Mouse (Mus musculus) ES-E14 (cell line): Measurements from ENCODE around the gene Gpbp1l1. TPM values are rescaled to one million over a fixed set of nuclear protein-coding genes. Genes with fewer than 3 reads are reported as not detected.

Experiments used
- DNase-seq: peaks from one replicate; pipeline ENCODE4 v3.0.0-alpha.2; 2013; ENCODE audit warnings: low read depth, low spot score
- H3K27ac ChIP-seq: 2 replicates; pipeline ENCODE4 v1.5.1; 2012; ENCODE audit warnings: low read depth, mild to moderate bottlenecking, low read length, moderate library complexity, mixed read lengths; ENCODE audit not compliant: poor library complexity, insufficient read depth, severe bottlenecking
- H3K36me3 ChIP-seq: 2 replicates; pipeline ENCODE4 v1.6.1; 2012; ENCODE audit warnings: mild to moderate bottlenecking, low read length, moderate library complexity, mixed read lengths; ENCODE audit not compliant: control insufficient read depth, poor library complexity, insufficient read depth, severe bottlenecking
- H3K4me1 ChIP-seq, 2 experiments: fragments of 150-350 bp in 1 of 2; sonication (generic) in 1 of 2; 2 replicates each; pipeline ENCODE4 v1.6.1; 2012; ENCODE audit warnings: low read length in 2 of 2, mild to moderate bottlenecking in 1 of 2, mixed read lengths in 1 of 2; ENCODE audit not compliant: control insufficient read depth in 2 of 2, insufficient read depth in 2 of 2, poor library complexity in 1 of 2
- H3K4me3 ChIP-seq, 2 experiments: fragments of 150-350 bp in 1 of 2; sonication (generic) in 1 of 2; 2 replicates each; pipeline ENCODE4 v1.5.1; 2012; ENCODE audit warnings: low read length in 2 of 2, low read depth in 1 of 2, mild to moderate bottlenecking in 1 of 2, mixed read lengths in 1 of 2; ENCODE audit not compliant: insufficient read depth in 1 of 2, poor library complexity in 1 of 2, severe bottlenecking in 1 of 2
- H3K9ac ChIP-seq: 2 replicates; pipeline ENCODE4 v1.6.1; 2012; ENCODE audit warnings: low read depth, mild to moderate bottlenecking, low read length, mixed read lengths; ENCODE audit not compliant: poor library complexity, insufficient read depth, severe bottlenecking
- H3K9me3 ChIP-seq: fragments of 150-350 bp; sonication (generic); 2 replicates; pipeline ENCODE4 v1.6.1; 2012; ENCODE audit warnings: low read depth, mild to moderate bottlenecking, low read length; ENCODE audit not compliant: control insufficient read depth, insufficient read depth
- CHD2 ChIP-seq: IDR thresholded peaks from 2 replicates; pipeline ENCODE4 v1.6.1; 2014; ENCODE audit warnings: mild to moderate bottlenecking, low read depth, low read length, inconsistent platforms
- HCFC1 ChIP-seq: IDR thresholded peaks from 2 replicates; pipeline ENCODE4 v1.6.1; 2012; ENCODE audit warnings: low read length, inconsistent platforms, borderline replicate concordance; ENCODE audit not compliant: insufficient read depth
- MAFK ChIP-seq: IDR thresholded peaks from 2 replicates; pipeline ENCODE4 v1.6.1; 2014; ENCODE audit warnings: mild to moderate bottlenecking, low read depth, low read length, inconsistent platforms; ENCODE audit not compliant: insufficient read depth
- ZC3H11A ChIP-seq: IDR thresholded peaks from 2 replicates; pipeline ENCODE4 v1.6.1; 2012; ENCODE audit warnings: low read depth, mild to moderate bottlenecking, inconsistent platforms, low read length, borderline replicate concordance
- ZNF384 ChIP-seq: IDR thresholded peaks from 2 replicates; pipeline ENCODE4 v1.6.1; 2012; ENCODE audit warnings: low read depth, low read length, inconsistent platforms
- in situ Hi-C, 2 experiments: fragments of 600-800 bp; cut with MboI; formaldehyde crosslinking; loops; one replicate each; pipeline ENCODE4 v1.15.1; 2025; ENCODE audit warnings: low sequenced_read_pairs in 2 of 2, inconsistent platforms in 1 of 2; ENCODE audit not compliant: unreplicated experiment in 2 of 2
- total RNA-seq: library from RNA; depleted of rRNA; stranded (reverse); fragments of 300-350 nt; gene quantifications from 2 replicates; pipeline ENCODE4 v1.2.3, GENCODE M21; 2012; rRNA removed

Gene Gpbp1l1
- 65.9 and 74.3 TPM in 2 replicates for total RNA-seq

DNA sequence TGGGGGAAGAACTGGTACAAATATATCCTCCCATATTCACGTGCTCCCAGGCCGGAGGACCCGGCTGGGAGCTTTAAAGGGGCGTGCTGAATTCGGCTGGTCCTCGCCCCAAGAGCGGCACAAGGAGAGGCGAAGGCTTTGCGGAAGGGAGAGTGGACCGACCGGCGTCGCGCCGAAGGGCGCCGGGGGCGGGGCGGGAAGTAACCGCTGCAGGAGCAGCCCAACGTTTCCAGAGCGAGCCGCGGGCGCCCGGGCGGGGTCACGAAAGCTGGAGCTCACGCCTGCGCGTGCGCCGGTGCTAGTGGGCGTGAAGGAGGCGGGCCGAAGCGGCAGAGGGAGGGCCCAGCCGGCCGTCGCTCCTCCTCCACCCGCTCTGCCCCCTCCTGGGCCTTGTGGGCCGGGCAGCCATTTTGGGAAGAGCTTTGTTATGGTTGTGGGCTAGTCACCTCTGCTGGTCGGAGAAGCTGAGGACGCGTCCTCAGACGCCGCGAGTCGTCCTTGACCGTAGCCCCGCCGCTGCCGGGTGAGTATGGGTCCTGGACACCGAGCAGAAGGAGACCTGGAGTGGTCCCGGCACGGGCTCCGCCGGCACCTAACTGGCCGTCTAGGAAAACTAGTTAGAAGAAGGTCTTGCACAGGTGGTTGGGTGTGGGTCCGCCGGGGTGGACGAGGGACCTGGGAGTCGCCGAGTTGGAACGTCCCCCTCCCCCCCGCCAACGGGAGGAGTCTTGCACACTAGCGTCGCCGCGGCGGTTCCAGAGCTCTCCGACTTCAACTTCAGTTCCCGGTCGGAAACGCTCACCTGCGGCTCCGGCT, at the start of gene Gpbp1l1:
Gene Gpbp1l1 (plus strand): TSS at position 353 of the 816 bp plus-strand sequence.
- in situ Hi-C loops = no loop called here
- no peaks in the 10 kb centered on the region for H3K9me3 ChIP-seq
- H3K36me3 ChIP-seq = peaks cover 2% of the 10 kb centered on the region; the same call in 1 of the 2 replicates
- no peaks in the 10 kb centered on the region; a peak in 1 of 4 replicates for H3K4me1 ChIP-seq
- H3K27ac ChIP-seq = peak within 1 kb of the TSS; percentile 89
- peak within 1 kb of the TSS; percentile 98 for H3K9ac ChIP-seq
- no peak for TF ChIP-seq MAFK
- no peak for TF ChIP-seq ZNF384
- no peak for TF ChIP-seq ZC3H11A
- 0 out of 2 replicates have a peak, but pooled peaks have one; percentile 64 for TF ChIP-seq HCFC1
- no peak for TF ChIP-seq CHD2
- DNase-seq = peak; percentile 89
- H3K4me3 ChIP-seq = peak within 1 kb of the TSS; percentile 96 to 98

DNA sequence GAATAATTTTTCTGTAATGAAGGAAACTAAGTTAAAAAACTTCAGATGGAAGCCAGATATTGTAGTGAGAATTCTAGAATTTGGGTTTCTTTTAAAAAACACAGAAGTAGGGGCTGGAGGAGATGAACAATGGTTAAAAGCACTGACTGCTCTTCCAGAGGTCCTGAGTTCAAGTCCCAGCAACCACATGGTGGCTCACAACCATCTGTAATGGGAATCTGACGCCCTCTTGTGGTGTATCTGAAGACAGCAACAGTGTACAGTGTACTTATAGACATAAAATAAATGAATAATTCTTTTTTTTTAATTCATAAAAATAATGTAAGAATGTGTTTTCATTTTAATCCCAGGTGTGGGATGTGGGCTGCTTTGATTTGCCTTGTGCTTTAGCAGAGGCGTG, 26.3 kb upstream of the Gpbp1l1 start:
- no peak overlapping the region for H3K9ac ChIP-seq
- H3K36me3 ChIP-seq = no peaks in the 10 kb centered on the region
- H3K4me3 ChIP-seq = no peak overlapping the region
- TF ChIP-seq CHD2 = no peak
- no peak for TF ChIP-seq ZNF384
- no peak for TF ChIP-seq MAFK
- no peak for TF ChIP-seq HCFC1
- no peak for TF ChIP-seq ZC3H11A
- DNase-seq = no peak
- no peaks in the 10 kb centered on the region for H3K9me3 ChIP-seq
- in situ Hi-C loops = no loop called here
- H3K4me1 ChIP-seq = no peaks in the 10 kb centered on the region
- H3K27ac ChIP-seq = no peak overlapping the region

DNA sequence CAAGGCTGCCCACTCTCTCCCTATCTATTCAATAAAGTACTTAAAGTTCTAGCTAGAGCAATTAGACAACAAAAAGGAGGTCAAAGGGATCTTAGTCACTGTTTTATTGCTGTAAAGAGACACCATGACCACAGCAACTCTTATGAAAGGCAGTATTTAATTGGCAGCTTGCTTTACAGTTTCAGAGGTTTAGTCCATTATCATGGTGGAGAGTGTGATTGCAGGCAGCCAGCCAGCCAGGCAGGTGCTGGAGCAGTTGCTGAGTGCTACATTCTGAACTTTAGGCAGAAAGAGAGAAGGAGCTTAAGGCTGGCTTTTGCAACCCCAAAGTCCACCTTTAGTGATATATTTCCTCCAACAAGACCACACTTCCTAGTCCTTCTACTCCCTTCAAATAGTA, 21.1 kb upstream of the Gpbp1l1 start:
- in situ Hi-C loops = no loop called here
- H3K4me3 ChIP-seq = no peak overlapping the region
- DNase-seq = no peak
- H3K36me3 ChIP-seq = no peaks in the 10 kb centered on the region
- no peak overlapping the region for H3K9ac ChIP-seq
- no peak overlapping the region for H3K27ac ChIP-seq
- TF ChIP-seq HCFC1 = no peak
- TF ChIP-seq ZC3H11A = no peak
- TF ChIP-seq ZNF384 = no peak
- TF ChIP-seq MAFK = no peak
- TF ChIP-seq CHD2 = no peak
- H3K4me1 ChIP-seq = no peaks in the 10 kb centered on the region
- H3K9me3 ChIP-seq = no peaks in the 10 kb centered on the region

DNA sequence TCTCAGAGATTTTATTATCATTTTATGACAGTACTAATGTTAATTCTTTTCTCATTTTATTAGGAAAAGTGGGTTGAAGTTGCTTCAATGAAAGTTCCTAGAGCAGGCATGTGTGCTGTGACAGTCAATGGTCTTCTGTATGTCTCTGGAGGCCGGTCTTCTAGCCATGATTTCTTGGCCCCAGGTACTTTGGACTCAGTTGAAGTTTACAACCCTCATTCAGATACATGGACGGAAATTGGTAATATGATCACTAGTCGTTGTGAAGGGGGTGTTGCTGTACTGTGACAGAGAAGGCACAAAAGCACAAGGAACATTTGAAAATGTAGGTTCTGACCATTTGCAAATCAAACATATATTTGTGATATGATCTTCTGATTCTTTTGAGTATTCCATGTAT, 19.7 kb upstream of the Gpbp1l1 start:
- no peak overlapping the region for H3K27ac ChIP-seq
- H3K4me3 ChIP-seq = no peak overlapping the region
- H3K4me1 ChIP-seq = no peaks in the 10 kb centered on the region
- no peak for TF ChIP-seq ZC3H11A
- no peak for TF ChIP-seq HCFC1
- TF ChIP-seq MAFK = no peak
- no peak for TF ChIP-seq CHD2
- no peak for TF ChIP-seq ZNF384
- in situ Hi-C loops = no loop called here
- no peak overlapping the region for H3K9ac ChIP-seq
- H3K36me3 ChIP-seq = no peaks in the 10 kb centered on the region
- no peaks in the 10 kb centered on the region for H3K9me3 ChIP-seq
- DNase-seq = no peak

DNA sequence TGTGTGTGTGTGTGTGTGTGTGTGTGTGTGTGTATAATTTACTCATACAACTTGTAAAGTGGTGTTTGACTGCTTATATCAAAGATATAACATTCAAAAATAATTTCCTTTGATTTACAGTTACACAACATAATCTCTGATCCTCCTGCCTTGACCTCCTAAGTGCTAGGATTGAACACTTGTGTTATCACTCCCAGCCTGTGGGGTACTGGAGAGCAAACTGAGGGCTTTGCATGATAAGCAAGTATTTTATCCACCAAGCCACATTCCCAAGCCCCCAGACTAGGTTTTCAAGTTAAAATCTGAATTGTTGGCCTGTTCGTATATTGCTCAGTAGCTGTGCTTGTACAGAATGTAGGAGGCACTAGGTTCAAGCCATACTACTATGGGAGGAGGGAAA, 7.0 kb upstream of the Gpbp1l1 start:
- Histone ChIP-seq H3K9ac (no peak overlapping the region), H3K27ac (no peak overlapping the region), H3K4me3 (no peak overlapping the region), H3K4me1 (no peaks in the 10 kb centered on the region), H3K9me3 (no peaks in the 10 kb centered on the region), H3K36me3 (peaks cover 4% of the 10 kb centered on the region; the same call in 1 of the 2 replicates)
- no peak for DNase-seq
- in situ Hi-C loops = no loop called here
- TF ChIP-seq HCFC1 (no peak), ZNF384 (no peak), MAFK (no peak), ZC3H11A (no peak), CHD2 (no peak)
